Comparison of ENCODE assay signal across 24 mouse cellular contexts in genomic region chrX:109235383-109236036, GRCm38 (mm10). TPM values are rescaled to one million over a fixed set of nuclear protein-coding genes. Genes with fewer than 3 reads are reported as not detected.
DNase-seq lines count a peak whose midpoint lies in the region; ATAC-seq lines count a peak whose summit lies in the region.
"Had no signal": no experiment of that assay in that cellular context is flagged by ENCODE, and none has a peak within 500 bp of the region (broad histone marks: within the 10 kb centered on the region; RNA-seq: fewer than 3 reads in every experiment).

No protein-coding gene starts in this region.

- no peak overlapping the region for H3K9ac ChIP-seq in kidney, embryonic 14.5 days (ENCODE audit: low read depth, low read length)
- no peak overlapping the region for H3K9ac ChIP-seq in liver, embryonic 13.5 days
- no peak overlapping the region for H3K9ac ChIP-seq in liver, embryonic 16.5 days (ENCODE audit: low read depth, low read length)
- H3K9ac ChIP-seq in hindbrain, embryonic 11.5 days (ENCODE audit: low read depth, low read length), result no peak overlapping the region
- H3K9ac ChIP-seq: embryonic facial prominence, embryonic 12.5 days; embryonic facial prominence, embryonic 15.5 days; heart, embryonic 12.5 days; heart, embryonic 15.5 days; hindbrain, embryonic 12.5 days; hindbrain, embryonic 15.5 days had no signal

- DNase-seq in kidney, adult 9 months, result peak; percentile 0
- no peak for DNase-seq in liver, embryonic 13.5 days
- no peak for DNase-seq in liver
- no peak for DNase-seq in hindbrain, embryonic 11.5 days (ENCODE audit: low spot score)
- DNase-seq: adrenal gland, adult 2 months; adrenal gland, postnatal 14 days; cerebellum, adult 11 months; cerebellum, adult 2 months; cerebellum, adult 9-11 months; cerebellum, postnatal 25 days; gastrocnemius, postnatal 25 days; heart, adult 18-20 months; heart, postnatal 10 days; heart, postnatal 4 days had no signal

- WGBS in kidney, embryonic 14.5 days, result 81% methylated on average over 3 of the region's 3 CpGs
- WGBS in liver, embryonic 13.5 days (ENCODE audit: insufficient replicate concordance), result 71% methylated on average over 3 of the region's 3 CpGs
- WGBS in liver, embryonic 16.5 days (ENCODE audit: insufficient replicate concordance), result 60% methylated on average over 3 of the region's 3 CpGs
- 76% methylated on average over 3 of the region's 3 CpGs for WGBS in hindbrain, embryonic 11.5 days

- no peaks in the 10 kb centered on the region for H3K36me3 ChIP-seq in kidney, embryonic 14.5 days (ENCODE audit: control insufficient read depth, insufficient read depth, low read length)
- H3K36me3 ChIP-seq in liver, embryonic 13.5 days, result no peaks in the 10 kb centered on the region
- no peaks in the 10 kb centered on the region for H3K36me3 ChIP-seq in liver, embryonic 16.5 days (ENCODE audit: control insufficient read depth, insufficient read depth)
- no peaks in the 10 kb centered on the region for H3K36me3 ChIP-seq in hindbrain, embryonic 11.5 days (ENCODE audit: control insufficient read depth, insufficient read depth, low read length)
- H3K36me3 ChIP-seq: embryonic facial prominence, embryonic 12.5 days; embryonic facial prominence, embryonic 15.5 days; heart, embryonic 12.5 days; heart, embryonic 15.5 days; hindbrain, embryonic 12.5 days; hindbrain, embryonic 15.5 days had no signal

- no peaks in the 10 kb centered on the region for H3K27me3 ChIP-seq in kidney, embryonic 14.5 days (ENCODE audit: control insufficient read depth, insufficient read depth, low read length)
- no peaks in the 10 kb centered on the region for H3K27me3 ChIP-seq in liver, embryonic 13.5 days
- H3K27me3 ChIP-seq in liver, embryonic 16.5 days (ENCODE audit: control insufficient read depth, insufficient read depth, low read depth, low read length), result no peaks in the 10 kb centered on the region
- H3K27me3 ChIP-seq in hindbrain, embryonic 11.5 days (ENCODE audit: control insufficient read depth, insufficient read depth, low read length), result no peaks in the 10 kb centered on the region
- H3K27me3 ChIP-seq: embryonic facial prominence, embryonic 12.5 days; embryonic facial prominence, embryonic 15.5 days; heart, embryonic 12.5 days; heart, embryonic 15.5 days; hindbrain, embryonic 12.5 days; hindbrain, embryonic 15.5 days had no signal

- no peak overlapping the region for H3K4me2 ChIP-seq in kidney, embryonic 14.5 days (replicated peaks; ENCODE audit: low read depth, low read length)
- H3K4me2 ChIP-seq in liver, embryonic 13.5 days, result no peak overlapping the region
- H3K4me2 ChIP-seq in liver, embryonic 16.5 days (ENCODE audit: low read depth, low read length), result no peak overlapping the region
- no peak overlapping the region for H3K4me2 ChIP-seq in hindbrain, embryonic 11.5 days (replicated peaks; ENCODE audit: low read depth, low read length)
- H3K4me2 ChIP-seq: embryonic facial prominence, embryonic 12.5 days; embryonic facial prominence, embryonic 15.5 days; heart, embryonic 12.5 days; heart, embryonic 15.5 days; hindbrain, embryonic 12.5 days; hindbrain, embryonic 15.5 days had no signal

- H3K27ac ChIP-seq in kidney, embryonic 14.5 days (ENCODE audit: low read depth, low read length), result no peak overlapping the region
- no peak overlapping the region for H3K27ac ChIP-seq in liver, embryonic 13.5 days
- H3K27ac ChIP-seq in liver, embryonic 16.5 days (ENCODE audit: low read length), result no peak overlapping the region
- H3K27ac ChIP-seq in hindbrain, embryonic 11.5 days (ENCODE audit: low read depth, low read length), result no peak overlapping the region
- H3K27ac ChIP-seq: embryonic facial prominence, embryonic 12.5 days; embryonic facial prominence, embryonic 15.5 days; heart, embryonic 15.5 days; hindbrain, embryonic 12.5 days; hindbrain, embryonic 15.5 days had no signal

- H3K9me3 ChIP-seq in kidney, embryonic 14.5 days (ENCODE audit: control insufficient read depth, low read length), result no peaks in the 10 kb centered on the region
- no peaks in the 10 kb centered on the region for H3K9me3 ChIP-seq in liver, embryonic 13.5 days (replicated peaks)
- no peaks in the 10 kb centered on the region for H3K9me3 ChIP-seq in liver, embryonic 16.5 days (replicated peaks; ENCODE audit: control insufficient read depth, low read length)
- no peaks in the 10 kb centered on the region for H3K9me3 ChIP-seq in hindbrain, embryonic 11.5 days (ENCODE audit: control insufficient read depth, low read length)
- H3K9me3 ChIP-seq: embryonic facial prominence, embryonic 12.5 days; embryonic facial prominence, embryonic 15.5 days; heart, embryonic 12.5 days; heart, embryonic 15.5 days; hindbrain, embryonic 12.5 days; hindbrain, embryonic 15.5 days had no signal

- no peaks in the 10 kb centered on the region for H3K4me1 ChIP-seq in kidney, embryonic 14.5 days (ENCODE audit: control insufficient read depth, insufficient read depth, low read length)
- no peaks in the 10 kb centered on the region for H3K4me1 ChIP-seq in liver, embryonic 13.5 days (replicated peaks)
- H3K4me1 ChIP-seq in liver, embryonic 16.5 days (ENCODE audit: control insufficient read depth, low read depth, low read length), result no peaks in the 10 kb centered on the region
- no peaks in the 10 kb centered on the region for H3K4me1 ChIP-seq in hindbrain, embryonic 11.5 days (replicated peaks; ENCODE audit: control insufficient read depth, insufficient read depth, low read length)
- H3K4me1 ChIP-seq: embryonic facial prominence, embryonic 12.5 days; embryonic facial prominence, embryonic 15.5 days; heart, embryonic 12.5 days; heart, embryonic 15.5 days; hindbrain, embryonic 12.5 days; hindbrain, embryonic 15.5 days had no signal

- H3K4me3 ChIP-seq in kidney, embryonic 14.5 days (ENCODE audit: low read length), result no peak overlapping the region
- no peak overlapping the region for H3K4me3 ChIP-seq in liver, embryonic 13.5 days (replicated peaks)
- H3K4me3 ChIP-seq in liver, embryonic 16.5 days (ENCODE audit: low read depth, low read length), result no peak overlapping the region
- H3K4me3 ChIP-seq in hindbrain, embryonic 11.5 days (ENCODE audit: low read depth, low read length), result no peak overlapping the region
- H3K4me3 ChIP-seq: embryonic facial prominence, embryonic 12.5 days; embryonic facial prominence, embryonic 15.5 days; heart, embryonic 12.5 days; heart, embryonic 15.5 days; hindbrain, embryonic 12.5 days; hindbrain, embryonic 15.5 days had no signal

- no peak for ATAC-seq in kidney, embryonic 14.5 days (ENCODE audit: low FRiP score, low TSS enrichment)
- peak; percentile 55; the same call in 1 of the 2 replicates for ATAC-seq in liver, embryonic 13.5 days (ENCODE audit: low read depth)
- peak; percentile 50; the same call in 1 of the 2 replicates for ATAC-seq in liver, embryonic 16.5 days (ENCODE audit: low read depth)
- ATAC-seq in hindbrain, embryonic 11.5 days (ENCODE audit: low FRiP score), result no peak
- ATAC-seq: CD4-positive, CD25-positive, alpha-beta regulatory T cell, adult 4 months; forebrain, embryonic 14.5 days had no signal

RNA-seq across cellular contexts. Expression of gene Gm6377, which starts 39.0 kb away (rescaled TPM):
- 0.11 and 0.22 TPM in 2 replicates for polyA plus RNA-seq in kidney, embryonic 14.5 days (2014; fragmentation: Nextera tagmentation; extraction: Ambion mirVana)
- polyA plus RNA-seq in liver, embryonic 13.5 days (2015; fragmentation: Nextera tagmentation; extraction: Ambion mirVana), result 0.24 and 0.29 TPM in 2 replicates
- polyA plus RNA-seq in liver, embryonic 16.5 days (2015; fragmentation: Nextera tagmentation; extraction: Ambion mirVana), result 0.28 and 0.46 TPM in 2 replicates
- 0.07 TPM in 1 of 2 replicates, not detected in the other for polyA plus RNA-seq in hindbrain, embryonic 11.5 days (2014; fragmentation: Nextera tagmentation; extraction: Ambion mirVana)
- polyA plus RNA-seq: adrenal gland, adult 2 months; cerebellum, adult 2 months had no signal

Comparison
In these comparisons a context has a peak if more than half of its experiments do, and no peak if none do; other contexts are left out.
1. ATAC-seq: peak in liver, embryonic 13.5 days (single experiment) and liver, embryonic 16.5 days (single experiment); none in kidney, embryonic 14.5 days (single experiment) and hindbrain, embryonic 11.5 days (single experiment).